Mouse (Mus musculus) CH12.LX (cell line): ENCODE measurements at regions not wholly inside any gene's neighbourhood (a gene's known extent, or its start where the extent isn't known, plus 50 kb on each side); places are given as distances from the start of the nearest gene placed in this dataset.

Source experiments
- DNase-seq: peaks from one replicate; pipeline ENCODE4 v3.0.0-alpha.2; 2013; ENCODE audit errors: extremely low read depth
- H3K27ac ChIP-seq: 2 replicates; pipeline ENCODE4 v1.5.1; 2012; ENCODE audit warnings: low read depth, mild to moderate bottlenecking, control low read depth, moderate library complexity; ENCODE audit not compliant: insufficient read depth
- H3K27me3 ChIP-seq: replicated peaks from 2 replicates; pipeline ENCODE3; 2012; ENCODE audit warnings: inconsistent platforms
- H3K36me3 ChIP-seq, 2 experiments: replicated peaks in 1 of 2; 2 replicates each; pipeline versions ENCODE3 to v1.6.1; 2012; ENCODE audit warnings: inconsistent platforms in 1 of 2, low read length in 1 of 2, mild to moderate bottlenecking in 1 of 2, mixed read lengths in 1 of 2, moderate library complexity in 1 of 2; ENCODE audit not compliant: control insufficient read depth in 1 of 2, insufficient read depth in 1 of 2
- H3K4me1 ChIP-seq, 2 experiments: 2 replicates each; pipeline ENCODE4 v1.6.1; 2012; ENCODE audit warnings: inconsistent platforms in 1 of 2, moderate library complexity in 1 of 2; ENCODE audit not compliant: insufficient read depth in 2 of 2, control insufficient read depth in 1 of 2
- H3K4me2 ChIP-seq: 2 replicates; pipeline ENCODE4 v1.6.1; 2012; ENCODE audit warnings: low read depth, mild to moderate bottlenecking, control low read depth; ENCODE audit not compliant: poor library complexity, insufficient read depth, severe bottlenecking
- H3K4me3 ChIP-seq, 3 experiments: fragments of 150-350 bp in 1 of 3; sonication (generic) in 1 of 3; replicated peaks in 1 of 3; 2 replicates each; pipeline versions ENCODE3 to v1.5.1; 2011 to 2012; ENCODE audit warnings: low read depth in 2 of 3, low read length in 2 of 3, mild to moderate bottlenecking in 2 of 3, moderate library complexity in 2 of 3, control low read depth in 1 of 3, improper control_type of control experiment in 1 of 3, inconsistent platforms in 1 of 3, mixed read lengths in 1 of 3; ENCODE audit not compliant: poor library complexity in 1 of 3
- H3K79me2 ChIP-seq: replicated peaks from 2 replicates; pipeline ENCODE4 v1.6.1; 2012; ENCODE audit warnings: mild to moderate bottlenecking, moderate library complexity; ENCODE audit not compliant: control insufficient read depth, poor library complexity, insufficient read depth, severe bottlenecking; ENCODE audit errors: extremely low read depth
- H3K9ac ChIP-seq: 2 replicates; pipeline ENCODE4 v1.6.1; 2012; ENCODE audit warnings: low read depth, mild to moderate bottlenecking, control low read depth, moderate library complexity; ENCODE audit not compliant: insufficient read depth
- H3K9me3 ChIP-seq: replicated peaks from 2 replicates; pipeline ENCODE3; 2012; ENCODE audit warnings: low read length, inconsistent platforms, mixed read lengths
- BHLHE40 ChIP-seq: IDR thresholded peaks from 2 replicates; pipeline ENCODE4 v1.6.1; 2011; ENCODE audit warnings: mild to moderate bottlenecking, low read depth, low read length, improper control_type of control experiment
- CHD1 ChIP-seq: IDR thresholded peaks from 2 replicates; pipeline ENCODE4 v1.6.1; 2012; ENCODE audit warnings: low read depth, low read length, improper control_type of control experiment, inconsistent platforms
- CHD2 ChIP-seq: IDR thresholded peaks from 2 replicates; pipeline ENCODE4 v1.6.1; 2011; ENCODE audit warnings: low read length, improper control_type of control experiment
- CTCF ChIP-seq, 2 experiments: IDR thresholded peaks in 1 of 2; conservative IDR thresholded peaks in 1 of 2; 2 replicates each; pipeline ENCODE4 v1.5.1; 2011 to 2012; ENCODE audit warnings: low read depth in 2 of 2, low read length in 2 of 2, improper control_type of control experiment in 1 of 2, inconsistent platforms in 1 of 2, mild to moderate bottlenecking in 1 of 2, moderate library complexity in 1 of 2
- E2F4 ChIP-seq: IDR thresholded peaks from 2 replicates; pipeline ENCODE4 v1.6.1; 2011; ENCODE audit warnings: low read depth, low read length, improper control_type of control experiment; ENCODE audit not compliant: insufficient replicate concordance
- EP300 ChIP-seq: IDR thresholded peaks from 2 replicates; pipeline ENCODE4 v1.6.1; 2011; ENCODE audit warnings: low read length, improper control_type of control experiment
- ETS1 ChIP-seq: conservative IDR thresholded peaks from 2 replicates; pipeline ENCODE4 v1.6.1; 2012; ENCODE audit warnings: low read depth, mild to moderate bottlenecking, inconsistent platforms, low read length, improper control_type of control experiment, moderate library complexity
- GABPA ChIP-seq: IDR thresholded peaks from 2 replicates; pipeline ENCODE4 v1.6.1; 2012; ENCODE audit warnings: low read depth, low read length, improper control_type of control experiment, inconsistent platforms; ENCODE audit not compliant: insufficient replicate concordance
- IRF4 ChIP-seq: IDR thresholded peaks from 2 replicates; pipeline ENCODE4 v1.6.1; 2014; ENCODE audit warnings: low read depth, mild to moderate bottlenecking, inconsistent platforms, low read length, improper control_type of control experiment
- KAT2A ChIP-seq: IDR thresholded peaks from 2 replicates; pipeline ENCODE4 v1.6.1; 2012; ENCODE audit warnings: low read length, improper control_type of control experiment, inconsistent platforms; ENCODE audit not compliant: insufficient replicate concordance
- MAZ ChIP-seq: IDR thresholded peaks from 2 replicates; pipeline ENCODE4 v1.6.1; 2012; ENCODE audit warnings: low read depth, mild to moderate bottlenecking, inconsistent platforms, low read length, improper control_type of control experiment, moderate library complexity
- MXI1 ChIP-seq: IDR thresholded peaks from 2 replicates; pipeline ENCODE4 v1.6.1; 2011; ENCODE audit warnings: mild to moderate bottlenecking, low read depth, low read length, improper control_type of control experiment
- MYC ChIP-seq: IDR thresholded peaks from 2 replicates; pipeline ENCODE4 v1.6.1; 2011; ENCODE audit warnings: low read depth, mild to moderate bottlenecking, improper control_type of control experiment, low read length
- PAX5 ChIP-seq: IDR thresholded peaks from 2 replicates; pipeline ENCODE4 v1.6.1; 2012; ENCODE audit warnings: low read length, inconsistent platforms, mixed read lengths
- POLR2A ChIP-seq: IDR thresholded peaks from 2 replicates; pipeline ENCODE4 v1.6.1; 2011; ENCODE audit warnings: low read depth, mild to moderate bottlenecking, improper control_type of control experiment, low read length
- POLR2AphosphoS2 ChIP-seq: IDR thresholded peaks from 2 replicates; pipeline ENCODE4 v1.6.1; 2011; ENCODE audit warnings: low read depth, low read length, improper control_type of control experiment
- RAD21 ChIP-seq: IDR thresholded peaks from 2 replicates; pipeline ENCODE4 v1.6.1; 2011; ENCODE audit warnings: low read depth, mild to moderate bottlenecking, low read length, improper control_type of control experiment, moderate library complexity
- RCOR1 ChIP-seq: conservative IDR thresholded peaks from 2 replicates; pipeline ENCODE4 v1.6.1; 2012; ENCODE audit warnings: low read depth, mild to moderate bottlenecking, inconsistent platforms, low read length, improper control_type of control experiment
- SIN3A ChIP-seq: IDR thresholded peaks from 2 replicates; pipeline ENCODE4 v1.6.1; 2012; ENCODE audit warnings: low read length, improper control_type of control experiment, inconsistent platforms
- SMC3 ChIP-seq: IDR thresholded peaks from 2 replicates; pipeline ENCODE4 v1.6.1; 2011; ENCODE audit warnings: low read depth, low read length, improper control_type of control experiment
- TCF12 ChIP-seq: IDR thresholded peaks from 2 replicates; pipeline ENCODE4 v1.6.1; 2014; ENCODE audit warnings: low read depth, mild to moderate bottlenecking, inconsistent platforms, low read length, improper control_type of control experiment
- UBTF ChIP-seq: IDR thresholded peaks from 2 replicates; pipeline ENCODE4 v1.6.1; 2012; ENCODE audit warnings: low read depth, mild to moderate bottlenecking, inconsistent platforms, low read length, improper control_type of control experiment, moderate library complexity
- USF1 ChIP-seq: IDR thresholded peaks from 2 replicates; pipeline ENCODE4 v1.6.1; 2014; ENCODE audit warnings: low read depth, mild to moderate bottlenecking, inconsistent platforms, low read length, improper control_type of control experiment
- USF2 ChIP-seq: conservative IDR thresholded peaks from 2 replicates; pipeline ENCODE4 v1.6.1; 2011; ENCODE audit warnings: low read depth, low read length, improper control_type of control experiment
- ZC3H11A ChIP-seq: IDR thresholded peaks from 2 replicates; pipeline ENCODE4 v1.6.1; 2012; ENCODE audit warnings: low read depth, mild to moderate bottlenecking, inconsistent platforms, low read length, improper control_type of control experiment
- ZKSCAN1 ChIP-seq: IDR thresholded peaks from 2 replicates; pipeline ENCODE4 v1.6.1; 2012; ENCODE audit warnings: low read depth, inconsistent platforms, low read length, improper control_type of control experiment, borderline replicate concordance
- ZMIZ1 ChIP-seq: IDR thresholded peaks from 2 replicates; pipeline ENCODE4 v1.6.1; 2012; ENCODE audit warnings: low read depth, mild to moderate bottlenecking, inconsistent platforms, low read length, improper control_type of control experiment
- ZNF384 ChIP-seq: IDR thresholded peaks from 2 replicates; pipeline ENCODE4 v1.6.1; 2012; ENCODE audit warnings: low read depth, low read length, improper control_type of control experiment, inconsistent platforms
- dilution Hi-C: fragments of 300-500 bp; cut with MboI; formaldehyde crosslinking; loops from 2 replicates; pipeline ENCODE4 v1.14.3; 2020; ENCODE audit warnings: low sequenced_read_pairs; ENCODE audit not compliant: extremely low pct_unique_long_range_greater_than_20kb, extremely low pct_ligation_motif_present
- in situ Hi-C: fragments of 300-500 bp; cut with MboI; formaldehyde crosslinking; loops from 3 replicates; pipeline ENCODE4 v1.14.3; 2019; ENCODE audit warnings: low sequenced_read_pairs, low pct_ligation_motif_present, low pct_unique_long_range_greater_than_20kb, mixed read lengths

- H3K27ac ChIP-seq: no peak overlapping the region
- no peak overlapping the region for H3K4me2 ChIP-seq
- no peak overlapping the region for H3K9ac ChIP-seq
- dilution Hi-C loops (no loop called here), in situ Hi-C loops (no loop called here)
- no peaks in the 10 kb centered on the region for H3K79me2 ChIP-seq
- no peaks in the 10 kb centered on the region for H3K4me1 ChIP-seq
- H3K36me3 ChIP-seq: no peaks in the 10 kb centered on the region
- DNase-seq: no peak
- no peak for TF ChIP-seq POLR2A
- TF ChIP-seq RCOR1: no peak
- H3K9me3 ChIP-seq: peaks cover 16% of the 10 kb centered on the region
- H3K27me3 ChIP-seq: no peaks in the 10 kb centered on the region
- H3K4me3 ChIP-seq: no peak overlapping the region
Measured at GRCm38 (mm10) chr16:63220228-63220879, 366.2 kb downstream of the Pros1 start.

DNA sequence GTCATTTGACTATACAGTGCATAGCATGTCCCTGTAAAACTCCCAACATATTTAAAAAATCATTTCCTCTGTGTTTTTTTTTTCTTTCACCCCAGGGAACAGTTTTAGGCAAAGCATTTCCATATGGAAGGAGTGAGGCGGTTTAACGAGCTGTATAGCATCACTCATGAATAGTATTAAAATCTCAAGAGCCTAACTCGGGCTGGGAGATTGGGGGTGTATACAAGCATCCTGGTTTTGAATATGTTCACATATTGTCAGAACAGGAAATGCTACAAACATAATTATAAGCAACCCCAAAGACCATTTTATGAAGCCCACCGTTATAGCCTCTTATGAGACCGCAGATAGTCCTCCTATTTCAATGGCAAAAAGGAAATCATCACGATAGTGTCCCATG is 370.5 kb downstream of the Pros1 start:
- in situ Hi-C loops: no loop called here

DNA sequence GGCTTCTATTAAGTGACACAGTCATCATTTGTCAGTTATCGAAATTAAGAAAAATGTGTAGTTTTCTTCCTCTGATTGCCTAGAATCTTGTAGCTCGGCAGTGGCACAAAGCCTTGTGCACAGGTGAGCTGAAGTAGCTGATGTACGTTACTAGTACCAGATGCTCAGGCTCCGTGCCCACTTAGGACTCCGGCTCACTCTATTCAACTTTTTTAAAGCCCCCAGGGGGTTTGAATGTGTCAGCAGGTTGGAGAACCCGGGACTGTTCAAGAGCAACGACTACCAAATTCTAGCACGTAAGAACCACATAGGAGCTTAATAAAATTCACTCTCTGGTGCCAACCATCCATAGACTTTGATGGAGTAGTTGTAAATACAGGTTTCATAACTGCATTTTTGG is 371.0 kb downstream of the Pros1 start:
- H3K9ac ChIP-seq: no peak overlapping the region
- TF ChIP-seq TCF12: no peak
- no peak for TF ChIP-seq CHD2
- no peak for TF ChIP-seq BHLHE40
- no peak for TF ChIP-seq UBTF
- no peak for TF ChIP-seq IRF4
- TF ChIP-seq SMC3: no peak
- no peak for TF ChIP-seq RCOR1
- no peak for TF ChIP-seq USF2
- no peak for TF ChIP-seq KAT2A
- no peak for TF ChIP-seq GABPA
- no peak for TF ChIP-seq POLR2A
- no peak for TF ChIP-seq ZMIZ1
- TF ChIP-seq USF1: no peak
- TF ChIP-seq EP300: no peak
- TF ChIP-seq ZC3H11A: no peak
- no peak for TF ChIP-seq PAX5
- TF ChIP-seq CTCF (conservative IDR thresholded peaks at IDR 0.05 in 1 of 2, IDR thresholded peaks at IDR 0.05 in 1 of 2; ENCODE audit: low read depth in 2 of 2, low read length in 2 of 2): no peak
- TF ChIP-seq SIN3A: no peak
- no peak for TF ChIP-seq RAD21
- TF ChIP-seq, all 38 proteins: peak for 0
- Histone ChIP-seq H3K36me3 (no peaks in the 10 kb centered on the region), H3K4me2 (no peak overlapping the region), H3K79me2 (no peaks in the 10 kb centered on the region), H3K27me3 (no peaks in the 10 kb centered on the region), H3K4me1 (no peaks in the 10 kb centered on the region), H3K9me3 (peaks cover 30% of the 10 kb centered on the region), H3K4me3 (no peak overlapping the region), H3K27ac (no peak overlapping the region)
- DNase-seq: no peak
- dilution Hi-C loops: no loop called here
- in situ Hi-C loops: no loop called here

More for the DNA sequence above, 370.5 kb downstream of the Pros1 start:
- Histone ChIP-seq H3K36me3 (no peaks in the 10 kb centered on the region), H3K9ac (no peak overlapping the region), H3K27ac (no peak overlapping the region), H3K4me1 (no peaks in the 10 kb centered on the region), H3K4me2 (no peak overlapping the region)
- dilution Hi-C loops: no loop called here
- no peak for DNase-seq
- TF ChIP-seq ZKSCAN1 (no peak), E2F4 (no peak), MXI1 (no peak), CHD1 (no peak), MYC (no peak), KAT2A (no peak), USF1 (no peak), SMC3 (no peak), IRF4 (no peak), ZNF384 (no peak), POLR2AphosphoS2 (no peak), SIN3A (no peak), MAZ (no peak), PAX5 (no peak), ETS1 (no peak), RAD21 (no peak), GABPA (no peak)
- TF ChIP-seq, all 38 proteins: peak for 0
- H3K79me2 ChIP-seq: no peaks in the 10 kb centered on the region
- no peaks in the 10 kb centered on the region for H3K27me3 ChIP-seq
- peaks cover 27% of the 10 kb centered on the region for H3K9me3 ChIP-seq
- no peak overlapping the region for H3K4me3 ChIP-seq
